Mouse (Mus musculus): ENCODE results near the gene Gm10031. TPM values are rescaled to one million over a fixed set of nuclear protein-coding genes. Genes with fewer than 3 reads are reported as not detected.
A peak's percentile ranks its signal among the peaks of the same experiment; 100 is the strongest.
"Not testable (repeated sequence)": the region's sequence is repeated elsewhere in the genome, so short reads cannot be mapped to it uniquely, and the experiment has no call there.

Gene Gm10031
- polyA plus RNA-seq, 1 experiment from 2014 or later = 0.69 TPM

GRCm38 (mm10) chr1:156496910-156497309 lies 26.9 kb upstream of the Gm10031 start:
- Histone ChIP-seq H3K36me3 (ENCODE audit: control insufficient read depth, insufficient read depth, low read length) (no peaks in the 10 kb centered on the region), H3K4me2 (ENCODE audit: low read length) (no peak overlapping the region), H3K4me3 (ENCODE audit: low read depth, low read length) (no peak overlapping the region), H3K27me3 (replicated peaks; ENCODE audit: control insufficient read depth, insufficient read depth, low read length) (no peaks in the 10 kb centered on the region), H3K9ac (ENCODE audit: low read length) (no peak overlapping the region), H3K4me1 (replicated peaks; ENCODE audit: control insufficient read depth, insufficient read depth, low read length) (no peaks in the 10 kb centered on the region), H3K27ac (ENCODE audit: low read depth) (no peak overlapping the region), H3K9me3 (ENCODE audit: control insufficient read depth, low read length) (no peaks in the 10 kb centered on the region)
- ATAC-seq (replicated peaks; ENCODE audit: low FRiP score, low TSS enrichment, low read depth) (no peak), DNase-seq (ENCODE audit: low spot score) (no peak)
- WGBS = 50% methylated on average over 5 of the region's 5 CpGs

DNA sequence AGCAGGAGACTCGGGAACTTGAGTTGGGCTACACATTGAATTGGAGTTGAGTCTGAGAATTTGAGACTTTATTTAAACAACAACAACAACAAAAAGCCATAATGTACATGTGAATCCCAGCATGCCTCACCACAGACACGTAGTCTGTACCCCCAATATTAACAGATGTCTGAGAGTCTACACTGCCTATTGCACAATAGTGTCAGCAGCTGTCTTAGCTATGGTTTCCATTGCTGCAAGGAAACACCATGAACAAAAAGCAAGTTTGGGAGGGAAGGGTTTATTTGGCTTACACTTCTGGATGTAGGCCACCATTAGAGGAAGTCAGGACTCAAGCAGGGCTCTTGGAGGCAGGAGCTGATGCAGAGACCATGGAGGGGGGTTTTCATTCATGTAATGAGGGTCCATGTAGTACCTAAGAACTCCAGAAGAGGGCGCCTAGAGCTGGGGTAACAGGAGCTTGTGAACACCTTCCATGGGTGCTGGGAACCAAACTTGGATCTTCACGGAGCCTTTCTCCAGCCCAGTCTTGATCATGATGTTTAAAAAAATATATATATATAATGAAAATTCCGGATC lies 18.8 kb upstream of the Gm10031 start:
- ATAC-seq (replicated peaks; ENCODE audit: low FRiP score, low TSS enrichment, low read depth) (no peak), DNase-seq (ENCODE audit: low spot score) (no peak)
- Histone ChIP-seq H3K27me3 (replicated peaks; ENCODE audit: control insufficient read depth, insufficient read depth, low read length) (no peaks in the 10 kb centered on the region), H3K4me1 (replicated peaks; ENCODE audit: control insufficient read depth, insufficient read depth, low read length) (no peaks in the 10 kb centered on the region), H3K9ac (ENCODE audit: low read length) (no peak overlapping the region), H3K27ac (ENCODE audit: low read depth) (no peak overlapping the region), H3K9me3 (ENCODE audit: control insufficient read depth, low read length) (no peaks in the 10 kb centered on the region), H3K4me2 (ENCODE audit: low read length) (no peak overlapping the region), H3K4me3 (ENCODE audit: low read depth, low read length) (no peak overlapping the region), H3K36me3 (ENCODE audit: control insufficient read depth, insufficient read depth, low read length) (no peaks in the 10 kb centered on the region)
- WGBS = 77% methylated on average over 5 of the region's 5 CpGs

- DNase-seq (ENCODE audit: low spot score) (no peak), ATAC-seq (replicated peaks; ENCODE audit: low FRiP score, low TSS enrichment, low read depth) (no peak)
- Histone ChIP-seq H3K4me1 (replicated peaks; ENCODE audit: control insufficient read depth, insufficient read depth, low read length) (no peaks in the 10 kb centered on the region), H3K9me3 (ENCODE audit: control insufficient read depth, low read length) (no peaks in the 10 kb centered on the region), H3K27ac (ENCODE audit: low read depth) (no peak overlapping the region), H3K9ac (ENCODE audit: low read length) (no peak overlapping the region), H3K36me3 (ENCODE audit: control insufficient read depth, insufficient read depth, low read length) (no peaks in the 10 kb centered on the region), H3K4me2 (ENCODE audit: low read length) (no peak overlapping the region), H3K4me3 (ENCODE audit: low read depth, low read length) (no peak overlapping the region), H3K27me3 (replicated peaks; ENCODE audit: control insufficient read depth, insufficient read depth, low read length) (no peaks in the 10 kb centered on the region)
- 79% methylated on average over 2 of the region's 2 CpGs for WGBS
Measured at GRCm38 (mm10) chr1:156505901-156506300, 17.9 kb upstream of the Gm10031 start.

DNA sequence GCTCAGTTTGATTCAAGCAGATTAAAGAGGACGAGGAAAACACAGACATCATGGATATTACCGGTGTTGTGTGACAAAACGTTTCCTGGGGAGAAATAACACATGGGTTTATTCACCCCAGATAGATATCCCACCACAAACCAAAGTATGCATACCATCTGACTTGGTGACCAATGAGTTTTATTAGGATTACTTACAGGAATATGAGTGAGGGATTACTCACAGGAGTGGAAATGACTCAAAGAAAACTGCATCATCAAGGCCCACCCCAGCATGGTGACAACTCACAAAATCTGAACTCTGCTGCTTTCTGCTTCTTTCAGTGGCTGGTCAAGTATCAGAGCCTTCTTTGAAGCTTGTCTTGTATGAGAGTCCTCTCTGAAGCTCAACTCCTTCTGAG lies 16.1 kb upstream of the Gm10031 start:
- no peaks in the 10 kb centered on the region for H3K36me3 ChIP-seq (ENCODE audit: control insufficient read depth, insufficient read depth, low read length)
- H3K9ac ChIP-seq (ENCODE audit: low read length) = no peak overlapping the region
- H3K4me1 ChIP-seq (replicated peaks; ENCODE audit: control insufficient read depth, insufficient read depth, low read length) = no peaks in the 10 kb centered on the region
- H3K27me3 ChIP-seq (replicated peaks; ENCODE audit: control insufficient read depth, insufficient read depth, low read length) = no peaks in the 10 kb centered on the region
- no peak overlapping the region for H3K4me3 ChIP-seq (ENCODE audit: low read depth, low read length)
- WGBS = 89% methylated on average over 3 of the region's 3 CpGs
- H3K27ac ChIP-seq (ENCODE audit: low read depth) = no peak overlapping the region
- ATAC-seq (replicated peaks; ENCODE audit: low FRiP score, low TSS enrichment, low read depth) (no peak), DNase-seq (ENCODE audit: low spot score) (no peak)
- no peaks in the 10 kb centered on the region for H3K9me3 ChIP-seq (ENCODE audit: control insufficient read depth, low read length)
- no peak overlapping the region for H3K4me2 ChIP-seq (ENCODE audit: low read length)

GRCm38 (mm10) chr1:156520136-156520780 lies 3.6 kb upstream of the Gm10031 start:
- H3K9me3 ChIP-seq (ENCODE audit: control insufficient read depth, low read length) = no peaks in the 10 kb centered on the region
- H3K36me3 ChIP-seq (ENCODE audit: control insufficient read depth, insufficient read depth, low read length) = no peaks in the 10 kb centered on the region
- DNase-seq (ENCODE audit: low spot score) = no peak
- WGBS = 76% methylated on average over 3 of the region's 3 CpGs
- H3K4me2 ChIP-seq (ENCODE audit: low read length) = no peak overlapping the region
- H3K27ac ChIP-seq (ENCODE audit: low read depth) = no peak overlapping the region
- no peaks in the 10 kb centered on the region for H3K4me1 ChIP-seq (replicated peaks; ENCODE audit: control insufficient read depth, insufficient read depth, low read length)
- no peak for ATAC-seq (replicated peaks; ENCODE audit: low FRiP score, low TSS enrichment, low read depth)
- H3K4me3 ChIP-seq (ENCODE audit: low read depth, low read length) = no peak overlapping the region
- no peaks in the 10 kb centered on the region for H3K27me3 ChIP-seq (replicated peaks; ENCODE audit: control insufficient read depth, insufficient read depth, low read length)
- no peak overlapping the region for H3K9ac ChIP-seq (ENCODE audit: low read length)

- ATAC-seq (replicated peaks; ENCODE audit: low FRiP score, low TSS enrichment, low read depth) = no peak; the same call in 1 of the 2 replicates
Measured at GRCm38 (mm10) chr1:156521796-156522517, 1.9 kb upstream of the Gm10031 start.

DNA sequence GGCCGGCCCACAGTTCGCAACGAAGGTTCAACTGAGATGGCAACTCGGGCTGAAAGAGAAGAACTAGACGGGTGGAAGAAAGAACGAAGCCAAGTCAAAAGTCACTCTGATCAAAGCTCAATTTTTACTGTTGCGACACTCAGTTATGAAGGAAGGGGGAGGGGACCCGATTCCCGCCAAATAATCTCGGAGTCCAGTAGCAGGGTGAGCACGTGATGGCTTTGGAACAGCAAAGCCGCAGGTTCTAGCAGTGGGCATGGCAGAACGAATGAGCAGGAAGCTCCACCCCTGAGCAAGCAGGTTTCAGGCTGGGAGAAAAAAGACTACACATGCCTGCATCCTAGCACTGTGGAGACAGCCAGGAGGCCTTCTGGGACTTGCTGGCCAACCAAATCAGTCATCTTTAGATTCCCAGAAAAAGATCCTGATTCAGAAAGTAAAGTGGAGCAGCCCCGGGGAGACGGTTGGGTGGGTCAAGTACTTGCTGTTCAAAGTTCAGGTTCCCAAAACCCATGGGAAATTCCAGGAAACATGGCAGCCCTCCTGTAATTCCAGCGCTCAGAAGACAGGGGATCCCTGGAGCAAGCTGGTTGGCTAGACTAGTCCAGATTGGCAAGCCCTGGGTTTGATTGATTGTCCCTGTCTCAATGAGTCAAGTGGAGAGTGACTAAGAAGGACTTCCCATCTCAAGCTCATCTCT lies 8.8 kb downstream of the Gm10031 start:
- H3K4me1 ChIP-seq (replicated peaks; ENCODE audit: control insufficient read depth, insufficient read depth, low read length); H3K27me3 ChIP-seq (replicated peaks; ENCODE audit: control insufficient read depth, insufficient read depth, low read length); ATAC-seq (replicated peaks; ENCODE audit: low FRiP score, low TSS enrichment, low read depth); H3K9ac ChIP-seq (ENCODE audit: low read length); H3K9me3 ChIP-seq (ENCODE audit: control insufficient read depth, low read length); DNase-seq (ENCODE audit: low spot score); H3K27ac ChIP-seq (ENCODE audit: low read depth); H3K4me2 ChIP-seq (ENCODE audit: low read length); H3K36me3 ChIP-seq (ENCODE audit: control insufficient read depth, insufficient read depth, low read length); H3K4me3 ChIP-seq (ENCODE audit: low read depth, low read length): not testable (repeated sequence)
- WGBS = 82% methylated on average over 16 of the region's 16 CpGs

More at GRCm38 (mm10) chr1:156521796-156522517, 1.9 kb upstream of the Gm10031 start:
- WGBS = 69% methylated on average over 15 of the region's 15 CpGs
- peak; percentile 55 for DNase-seq (ENCODE audit: low spot score)
- Histone ChIP-seq H3K9me3 (ENCODE audit: control insufficient read depth, low read length) (no peaks in the 10 kb centered on the region), H3K4me3 (ENCODE audit: low read depth, low read length) (no peak overlapping the region), H3K27ac (ENCODE audit: low read depth) (0 out of 2 replicates have a peak overlapping the region, but pooled peaks have one; percentile 16), H3K4me1 (replicated peaks; ENCODE audit: control insufficient read depth, insufficient read depth, low read length) (no peaks in the 10 kb centered on the region), H3K4me2 (ENCODE audit: low read length) (no peak overlapping the region), H3K9ac (ENCODE audit: low read length) (no peak overlapping the region), H3K27me3 (replicated peaks; ENCODE audit: control insufficient read depth, insufficient read depth, low read length) (no peaks in the 10 kb centered on the region), H3K36me3 (ENCODE audit: control insufficient read depth, insufficient read depth, low read length) (no peaks in the 10 kb centered on the region)

DNA sequence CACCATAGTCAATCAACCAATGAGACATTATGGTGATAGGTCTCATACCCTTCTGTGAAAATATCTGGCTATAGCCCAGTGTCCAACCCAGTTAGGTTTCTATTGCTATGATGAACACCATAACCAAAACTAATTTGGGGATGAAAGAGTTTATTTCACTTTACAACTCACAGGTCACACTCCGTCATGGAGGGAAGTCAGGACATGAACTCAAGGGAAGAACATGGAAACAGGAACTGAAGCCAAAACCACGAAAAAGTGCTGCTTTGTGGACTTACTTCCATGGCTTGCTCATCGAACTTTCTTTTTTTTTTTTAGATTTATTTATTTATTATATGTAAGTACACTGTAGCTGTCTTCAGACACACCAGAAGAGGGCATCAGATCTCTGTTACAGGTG lies 9.7 kb downstream of the Gm10031 start:
- Histone ChIP-seq H3K9ac (ENCODE audit: low read length) (no peak overlapping the region), H3K27me3 (replicated peaks; ENCODE audit: control insufficient read depth, insufficient read depth, low read length) (no peaks in the 10 kb centered on the region), H3K27ac (ENCODE audit: low read depth) (no peak overlapping the region), H3K4me3 (ENCODE audit: low read depth, low read length) (no peak overlapping the region), H3K9me3 (ENCODE audit: control insufficient read depth, low read length) (no peaks in the 10 kb centered on the region), H3K4me2 (ENCODE audit: low read length) (no peak overlapping the region), H3K4me1 (replicated peaks; ENCODE audit: control insufficient read depth, insufficient read depth, low read length) (no peaks in the 10 kb centered on the region), H3K36me3 (ENCODE audit: control insufficient read depth, insufficient read depth, low read length) (no peaks in the 10 kb centered on the region)
- WGBS = 89% methylated on average over 3 of the region's 3 CpGs
- ATAC-seq (replicated peaks; ENCODE audit: low FRiP score, low TSS enrichment, low read depth) (no peak), DNase-seq (ENCODE audit: low spot score) (no peak)

All from intestine, embryonic 14.5 days (tissue).